Mouse (Mus musculus): ENCODE results near the gene Nfkbid. TPM values are rescaled to one million over a fixed set of nuclear protein-coding genes. Genes with fewer than 3 reads are reported as not detected.
"Not testable (repeated sequence)": the region's sequence is repeated elsewhere in the genome, so short reads cannot be mapped to it uniquely, and the experiment has no call there.

Nfkbid gene
- polyA plus RNA-seq, 1 experiment from 2014 or later, result 2.5 TPM

- 79% methylated on average over 4 of the region's 4 CpGs for WGBS
- Histone ChIP-seq H3K36me3 (ENCODE audit: control insufficient read depth, insufficient read depth, low read length) (no peaks in the 10 kb centered on the region), H3K4me2 (ENCODE audit: low read length) (no peak overlapping the region), H3K9me3 (ENCODE audit: control insufficient read depth, low read length) (no peaks in the 10 kb centered on the region; the same call in 1 of the 2 replicates), H3K27ac (ENCODE audit: low read depth, low read length) (no peak overlapping the region), H3K4me1 (ENCODE audit: control insufficient read depth, insufficient read depth, low read depth, low read length) (no peaks in the 10 kb centered on the region), H3K4me3 (ENCODE audit: low read length) (no peak overlapping the region), H3K27me3 (replicated peaks; ENCODE audit: control insufficient read depth, insufficient read depth, low read length) (no peaks in the 10 kb centered on the region), H3K9ac (ENCODE audit: low read depth, low read length) (no peak overlapping the region)
- ATAC-seq, result no peak
Observed at GRCm38 (mm10) chr7:30474999-30475398, 53.5 kb downstream of the Nfkbid start.

- not testable (repeated sequence) for H3K27me3 ChIP-seq (replicated peaks; ENCODE audit: control insufficient read depth, insufficient read depth, low read length); H3K9ac ChIP-seq (ENCODE audit: low read depth, low read length); H3K9me3 ChIP-seq (ENCODE audit: control insufficient read depth, low read length); H3K4me3 ChIP-seq (ENCODE audit: low read length); ATAC-seq; H3K27ac ChIP-seq (ENCODE audit: low read depth, low read length); H3K4me1 ChIP-seq (ENCODE audit: control insufficient read depth, insufficient read depth, low read depth, low read length); H3K4me2 ChIP-seq (ENCODE audit: low read length); H3K36me3 ChIP-seq (ENCODE audit: control insufficient read depth, insufficient read depth, low read length)
- WGBS, result 87% methylated on average over 6 of the region's 7 CpGs
Observed at GRCm38 (mm10) chr7:30476136-30476535, 54.6 kb downstream of the Nfkbid start.

GRCm38 (mm10) chr7:30477415-30478381 is 56.2 kb downstream of the Nfkbid start:
- H3K27me3 ChIP-seq (replicated peaks; ENCODE audit: control insufficient read depth, insufficient read depth, low read length), result no peaks in the 10 kb centered on the region
- peak overlapping the region; percentile 58 for H3K9ac ChIP-seq (ENCODE audit: low read depth, low read length)
- H3K36me3 ChIP-seq (ENCODE audit: control insufficient read depth, insufficient read depth, low read length), result no peaks in the 10 kb centered on the region
- peak overlapping the region; percentile 63 for H3K4me2 ChIP-seq (ENCODE audit: low read length)
- no peaks in the 10 kb centered on the region for H3K4me1 ChIP-seq (ENCODE audit: control insufficient read depth, insufficient read depth, low read depth, low read length)
- peak overlapping the region; percentile 10; the same call in 1 of the 2 replicates for H3K27ac ChIP-seq (ENCODE audit: low read depth, low read length)
- WGBS, result 7% methylated on average over 29 of the region's 32 CpGs
- peak overlapping the region; percentile 37 for H3K4me3 ChIP-seq (ENCODE audit: low read length)
- H3K9me3 ChIP-seq (ENCODE audit: control insufficient read depth, low read length), result no peaks in the 10 kb centered on the region
- peak; percentile 68 for ATAC-seq

Other genes with a start within 250 kb of the Nfkbid start
- gene Cox7a1, start 237.6 kb upstream of the Nfkbid start, polyA plus RNA-seq (2015; fragmentation: Nextera tagmentation; extraction: Ambion mirVana), result 5.6 and 6.8 TPM in 2 replicates
- gene Capns1, start 222.9 kb upstream of the Nfkbid start, polyA plus RNA-seq (2015; fragmentation: Nextera tagmentation; extraction: Ambion mirVana), result 86.0 and 94.7 TPM in 2 replicates
- gene Polr2i, start 189.8 kb upstream of the Nfkbid start, polyA plus RNA-seq (2015; fragmentation: Nextera tagmentation; extraction: Ambion mirVana), result 168 and 175 TPM in 2 replicates
- 465 and 500 TPM in 2 replicates for gene Tbcb, start 189.5 kb upstream of the Nfkbid start, polyA plus RNA-seq (2015; fragmentation: Nextera tagmentation; extraction: Ambion mirVana)
- not detected in 2 replicates for gene Ovol3, start 186.0 kb upstream of the Nfkbid start, polyA plus RNA-seq (2015; fragmentation: Nextera tagmentation; extraction: Ambion mirVana)
- 0.66 and 0.86 TPM in 2 replicates for gene Thap8, start 141.6 kb upstream of the Nfkbid start, polyA plus RNA-seq (2015; fragmentation: Nextera tagmentation; extraction: Ambion mirVana)
- gene Wdr62, start 141.3 kb upstream of the Nfkbid start, polyA plus RNA-seq (2015; fragmentation: Nextera tagmentation; extraction: Ambion mirVana), result 3.9 and 5.6 TPM in 2 replicates
- gene Clip3, start 130.0 kb upstream of the Nfkbid start, polyA plus RNA-seq (2015; fragmentation: Nextera tagmentation; extraction: Ambion mirVana), result 96.5 and 138 TPM in 2 replicates
- gene Alkbh6, start 113.0 kb upstream of the Nfkbid start, polyA plus RNA-seq (2015; fragmentation: Nextera tagmentation; extraction: Ambion mirVana), result 124 and 131 TPM in 2 replicates
- gene Syne4, start 106.9 kb upstream of the Nfkbid start, polyA plus RNA-seq (2015; fragmentation: Nextera tagmentation; extraction: Ambion mirVana), result 14.6 and 14.8 TPM in 2 replicates
- gene E130208F15Rik, start 100.0 kb upstream of the Nfkbid start, polyA plus RNA-seq (2015; fragmentation: Nextera tagmentation; extraction: Ambion mirVana), result 0.21 and 0.54 TPM in 2 replicates
- gene Sdhaf1, start 97.8 kb upstream of the Nfkbid start, polyA plus RNA-seq (2015; fragmentation: Nextera tagmentation; extraction: Ambion mirVana), result 16.8 and 17.0 TPM in 2 replicates
- 15.8 and 16.8 TPM in 2 replicates for gene Lrfn3, start 59.0 kb upstream of the Nfkbid start, polyA plus RNA-seq (2015; fragmentation: Nextera tagmentation; extraction: Ambion mirVana)
- 29.7 and 31.5 TPM in 2 replicates for gene Tyrobp, start 8.0 kb upstream of the Nfkbid start, polyA plus RNA-seq (2015; fragmentation: Nextera tagmentation; extraction: Ambion mirVana)
- 0.95 and 0.97 TPM in 2 replicates for gene Hcst, start 1.9 kb upstream of the Nfkbid start, polyA plus RNA-seq (2015; fragmentation: Nextera tagmentation; extraction: Ambion mirVana)
- gene Aplp1, start 23.8 kb downstream of the Nfkbid start, polyA plus RNA-seq (2015; fragmentation: Nextera tagmentation; extraction: Ambion mirVana), result 742 and 752 TPM in 2 replicates
- gene Kirrel2, start 36.0 kb downstream of the Nfkbid start, polyA plus RNA-seq (2015; fragmentation: Nextera tagmentation; extraction: Ambion mirVana), result 3.0 and 4.2 TPM in 2 replicates
- 0.98 and 1.7 TPM in 2 replicates for gene Nphs1, start 36.6 kb downstream of the Nfkbid start, polyA plus RNA-seq (2015; fragmentation: Nextera tagmentation; extraction: Ambion mirVana)
- not detected in 2 replicates for gene Prodh2, start 71.9 kb downstream of the Nfkbid start, polyA plus RNA-seq (2015; fragmentation: Nextera tagmentation; extraction: Ambion mirVana)
- 94.8 and 134 TPM in 2 replicates for gene Arhgap33, start 113.3 kb downstream of the Nfkbid start, polyA plus RNA-seq (2015; fragmentation: Nextera tagmentation; extraction: Ambion mirVana)
- 14.2 TPM in 2 replicates for gene Hspb6, start 130.4 kb downstream of the Nfkbid start, polyA plus RNA-seq (2015; fragmentation: Nextera tagmentation; extraction: Ambion mirVana)
- gene Proser3, start 130.6 kb downstream of the Nfkbid start, polyA plus RNA-seq (2015; fragmentation: Nextera tagmentation; extraction: Ambion mirVana), result 6.8 and 7.5 TPM in 2 replicates
- 51.0 and 58.7 TPM in 2 replicates for gene Lin37, start 138.1 kb downstream of the Nfkbid start, polyA plus RNA-seq (2015; fragmentation: Nextera tagmentation; extraction: Ambion mirVana)
- 86.8 and 96.9 TPM in 2 replicates for gene U2af1l4, start 141.6 kb downstream of the Nfkbid start, polyA plus RNA-seq (2015; fragmentation: Nextera tagmentation; extraction: Ambion mirVana)
- gene Gm49396, start 141.6 kb downstream of the Nfkbid start, polyA plus RNA-seq (2015; fragmentation: Nextera tagmentation; extraction: Ambion mirVana), result 13.7 and 17.4 TPM in 2 replicates
- gene Psenen, start 141.9 kb downstream of the Nfkbid start, polyA plus RNA-seq (2015; fragmentation: Nextera tagmentation; extraction: Ambion mirVana), result 121 and 132 TPM in 2 replicates
- 4.0 and 6.8 TPM in 2 replicates for gene Igflr1, start 143.7 kb downstream of the Nfkbid start, polyA plus RNA-seq (2015; fragmentation: Nextera tagmentation; extraction: Ambion mirVana)
- gene Kmt2b, start 167.0 kb downstream of the Nfkbid start, polyA plus RNA-seq (2015; fragmentation: Nextera tagmentation; extraction: Ambion mirVana), result 8.1 and 9.3 TPM in 2 replicates
- 0.11 and 0.21 TPM in 2 replicates for gene Zbtb32, start 177.2 kb downstream of the Nfkbid start, polyA plus RNA-seq (2015; fragmentation: Nextera tagmentation; extraction: Ambion mirVana)
- gene Upk1a, start 191.1 kb downstream of the Nfkbid start, polyA plus RNA-seq (2015; fragmentation: Nextera tagmentation; extraction: Ambion mirVana), result 0.70 and 0.72 TPM in 2 replicates
- 1,112 and 1,310 TPM in 2 replicates for gene Cox6b1, start 204.4 kb downstream of the Nfkbid start, polyA plus RNA-seq (2015; fragmentation: Nextera tagmentation; extraction: Ambion mirVana)
- gene Etv2, start 214.1 kb downstream of the Nfkbid start, polyA plus RNA-seq (2015; fragmentation: Nextera tagmentation; extraction: Ambion mirVana), result not detected in 2 replicates
- gene Rbm42, start 228.6 kb downstream of the Nfkbid start, polyA plus RNA-seq (2015; fragmentation: Nextera tagmentation; extraction: Ambion mirVana), result 125 and 128 TPM in 2 replicates
- gene Haus5, start 243.3 kb downstream of the Nfkbid start, polyA plus RNA-seq (2015; fragmentation: Nextera tagmentation; extraction: Ambion mirVana), result 25.7 and 28.8 TPM in 2 replicates
- not detected in 2 replicates for gene Pmis2, start 249.9 kb downstream of the Nfkbid start, polyA plus RNA-seq (2015; fragmentation: Nextera tagmentation; extraction: Ambion mirVana)